Mouse (Mus musculus): ENCODE data around the gene Dgkd.

DNA sequence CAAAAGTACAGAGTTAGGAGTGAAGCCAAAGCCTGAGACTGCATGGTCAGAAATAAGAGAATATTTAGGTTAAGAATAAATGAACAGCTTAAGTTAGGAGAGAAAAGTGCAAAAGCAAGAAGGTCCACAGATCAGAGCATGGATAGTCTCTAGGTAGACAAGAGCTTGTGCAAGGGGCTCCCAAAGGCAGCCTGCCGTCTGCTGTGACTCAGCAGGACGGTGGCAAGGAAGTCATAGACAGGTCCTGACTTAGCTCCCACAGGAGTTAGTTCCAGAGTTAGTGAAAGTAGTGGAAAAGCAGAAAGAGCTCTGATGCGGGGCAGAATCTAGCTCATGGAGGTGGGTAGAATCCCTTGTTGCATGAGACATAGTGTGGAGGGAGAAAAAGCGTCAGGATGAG lies 117.3 kb downstream of the Dgkd start:
- no peak for TF ChIP-seq CTCF (IDR thresholded peaks at IDR 0.05; ENCODE audit: extremely low read depth, insufficient read length, insufficient replicate concordance, low read depth, low read length)
- no peak for TF ChIP-seq POLR2A (IDR thresholded peaks at IDR 0.05; ENCODE audit: low read depth, low read length)

Measured in small intestine, adult 2 months (tissue).